Mouse (Mus musculus): ENCODE results near the gene Gm3194. TPM values are rescaled to one million over a fixed set of nuclear protein-coding genes. Genes with fewer than 3 reads are reported as not detected.

Gm3194 gene
- not detected for polyA plus RNA-seq (2015; fragmentation: Illumina TruSeq; extraction: RNeasy Lipid Tissue Mini Kit (QIAGEN cat#74804); ENCODE audit: insufficient read depth, low read depth, low replicate concordance)

DNA sequence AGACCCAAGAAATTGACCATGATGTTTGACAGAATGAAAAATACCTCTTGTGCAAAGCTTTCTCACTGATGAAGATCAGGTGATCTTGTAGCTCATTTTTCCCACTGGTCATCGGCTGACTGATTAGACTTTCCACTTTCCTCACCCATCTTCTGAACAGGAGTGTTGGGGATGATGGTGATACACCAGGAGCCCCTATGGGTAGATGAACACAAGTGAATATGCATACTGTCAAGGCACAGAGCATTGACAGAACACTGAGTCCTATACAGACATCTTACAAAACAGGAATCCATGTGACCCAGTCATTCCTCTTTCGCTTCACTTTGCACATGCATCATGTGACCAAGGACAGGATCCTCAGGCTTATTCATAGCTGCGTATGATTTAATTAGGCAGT lies at the start of gene Gm3194:
TSS of gene Gm3194 (minus strand) at position 101 of the 400 bp plus-strand sequence.

DNA sequence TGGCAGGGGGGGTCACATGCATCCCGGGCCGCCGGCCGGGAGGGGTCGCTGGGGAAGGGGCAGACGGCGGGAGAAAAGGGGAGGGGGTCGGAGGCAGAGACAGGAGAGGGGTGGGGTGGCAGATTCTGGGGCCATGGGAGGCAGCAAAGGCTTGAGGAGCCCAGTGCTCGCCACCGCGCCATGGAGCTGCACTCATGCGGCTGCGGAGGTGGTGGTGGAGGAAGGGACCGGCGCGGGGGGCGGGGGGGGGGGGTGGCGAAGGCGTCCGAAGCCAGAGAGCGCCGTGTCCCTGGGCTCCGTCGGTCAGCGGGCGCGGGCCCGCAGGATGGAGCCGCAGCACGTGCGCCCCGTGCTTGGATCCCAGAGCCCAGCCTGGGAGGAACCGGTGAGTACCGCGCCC lies 46.1 kb upstream of the Gm3194 start, which contains the start of gene Gm3488:
TSS of gene Gm3488 (plus strand) at position 301 of the 400 bp plus-strand sequence.

DNA sequence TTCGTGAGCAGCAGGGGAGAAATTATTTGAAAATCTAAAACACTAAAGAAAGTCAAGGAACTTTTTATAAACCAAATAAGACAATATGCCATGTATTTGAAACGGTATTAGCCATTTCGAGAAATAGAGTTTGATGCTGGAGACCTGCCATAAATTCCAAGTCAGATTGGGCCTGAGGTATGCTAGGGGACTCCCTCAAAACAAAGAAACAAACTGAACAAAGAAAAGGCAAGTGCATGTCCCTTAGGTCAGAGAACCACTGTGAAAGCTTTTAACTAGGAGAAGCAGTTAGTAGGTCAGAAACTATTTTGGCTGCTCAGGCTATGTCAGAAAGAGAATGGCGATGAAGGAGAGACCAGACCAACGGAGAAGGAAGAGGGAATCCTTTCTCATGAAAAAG lies 28.6 kb upstream of the Gm3194 start, which contains the start of gene Gm3187:
TSS of gene Gm3187 (plus strand) at position 301 of the 400 bp plus-strand sequence.

DNA sequence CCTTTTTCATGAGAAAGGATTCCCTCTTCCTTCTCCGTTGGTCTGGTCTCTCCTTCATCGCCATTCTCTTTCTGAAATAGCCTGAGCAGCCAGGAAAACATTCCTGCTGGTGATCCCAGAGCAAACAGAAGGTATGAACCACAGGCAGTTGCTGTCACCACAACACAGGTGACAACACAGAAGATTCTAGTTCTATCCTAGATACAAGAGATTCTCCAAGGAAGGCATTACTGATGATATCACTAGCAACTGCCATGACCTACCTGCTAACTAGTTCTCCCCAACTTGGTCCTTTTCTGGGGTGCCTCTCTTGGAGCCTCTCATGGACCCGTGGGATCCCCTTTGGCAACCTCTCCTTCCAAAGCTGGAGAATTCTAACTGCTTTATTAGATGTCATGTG lies 22.5 kb upstream of the Gm3194 start, which contains the start of gene Gm8246:
TSS of gene Gm8246 (minus strand) at position 101 of the 400 bp plus-strand sequence.

DNA sequence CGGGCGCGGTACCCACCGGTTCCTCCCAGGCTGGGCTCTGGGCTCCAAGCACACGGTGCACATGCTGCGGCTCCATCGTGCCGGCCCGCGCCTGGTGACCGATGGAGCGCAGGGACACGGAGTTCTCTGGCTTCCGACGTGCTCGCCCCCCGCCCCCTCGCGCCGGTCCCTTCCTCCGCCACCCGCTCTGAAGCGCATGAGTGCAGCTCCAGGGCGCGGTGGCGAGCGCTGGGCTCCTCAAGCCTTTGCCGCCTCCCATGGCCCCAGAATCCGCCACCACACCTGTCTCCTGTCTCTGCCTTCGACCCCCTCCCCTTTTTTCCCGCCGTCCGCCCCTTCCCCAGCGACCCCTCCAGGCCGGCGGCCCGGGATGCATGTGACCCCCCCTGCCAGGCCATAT lies 66.3 kb downstream of the Gm3194 start, which contains the start of gene Gm3500:
TSS of gene Gm3500 (minus strand) at position 101 of the 400 bp plus-strand sequence.

Other genes starting within 250 kb of the Gm3194 start
- gene Gm3526, start 194.9 kb downstream of the Gm3194 start, polyA plus RNA-seq (2015; fragmentation: Illumina TruSeq; extraction: RNeasy Lipid Tissue Mini Kit (QIAGEN cat#74804); ENCODE audit: insufficient read depth, low read depth, low replicate concordance): not detected
- gene Gm3542, start 120.5 kb downstream of the Gm3194 start, polyA plus RNA-seq (2015; fragmentation: Illumina TruSeq; extraction: RNeasy Lipid Tissue Mini Kit (QIAGEN cat#74804); ENCODE audit: insufficient read depth, low read depth, low replicate concordance): not detected
- not detected for gene Gm3500, start 66.4 kb downstream of the Gm3194 start, polyA plus RNA-seq (2015; fragmentation: Illumina TruSeq; extraction: RNeasy Lipid Tissue Mini Kit (QIAGEN cat#74804); ENCODE audit: insufficient read depth, low read depth, low replicate concordance)
- not detected for gene Gm8246, start 22.4 kb upstream of the Gm3194 start, polyA plus RNA-seq (2015; fragmentation: Illumina TruSeq; extraction: RNeasy Lipid Tissue Mini Kit (QIAGEN cat#74804); ENCODE audit: insufficient read depth, low read depth, low replicate concordance)
- gene Gm3187, start 28.7 kb upstream of the Gm3194 start, polyA plus RNA-seq (2015; fragmentation: Illumina TruSeq; extraction: RNeasy Lipid Tissue Mini Kit (QIAGEN cat#74804); ENCODE audit: insufficient read depth, low read depth, low replicate concordance): not detected
- not detected for gene Gm3488, start 46.2 kb upstream of the Gm3194 start, polyA plus RNA-seq (2015; fragmentation: Illumina TruSeq; extraction: RNeasy Lipid Tissue Mini Kit (QIAGEN cat#74804); ENCODE audit: insufficient read depth, low read depth, low replicate concordance)
- gene Gm3532, start 83.0 kb upstream of the Gm3194 start, polyA plus RNA-seq (2015; fragmentation: Illumina TruSeq; extraction: RNeasy Lipid Tissue Mini Kit (QIAGEN cat#74804); ENCODE audit: insufficient read depth, low read depth, low replicate concordance): not detected
- gene Gm8265, start 177.6 kb upstream of the Gm3194 start, polyA plus RNA-seq (2015; fragmentation: Illumina TruSeq; extraction: RNeasy Lipid Tissue Mini Kit (QIAGEN cat#74804); ENCODE audit: insufficient read depth, low read depth, low replicate concordance): not detected
- gene Gm9603, start 232.0 kb upstream of the Gm3194 start, polyA plus RNA-seq (2015; fragmentation: Illumina TruSeq; extraction: RNeasy Lipid Tissue Mini Kit (QIAGEN cat#74804); ENCODE audit: insufficient read depth, low read depth, low replicate concordance): not detected